Mouse (Mus musculus): ENCODE measurements at regions not wholly inside any gene's neighbourhood (a gene's known extent, or its start where the extent isn't known, plus 50 kb on each side); places are given as distances from the start of the nearest gene placed in this dataset.
"Not testable (repeated sequence)": the region's sequence is repeated elsewhere in the genome, so short reads cannot be mapped to it uniquely, and the experiment has no call there.

DNA sequence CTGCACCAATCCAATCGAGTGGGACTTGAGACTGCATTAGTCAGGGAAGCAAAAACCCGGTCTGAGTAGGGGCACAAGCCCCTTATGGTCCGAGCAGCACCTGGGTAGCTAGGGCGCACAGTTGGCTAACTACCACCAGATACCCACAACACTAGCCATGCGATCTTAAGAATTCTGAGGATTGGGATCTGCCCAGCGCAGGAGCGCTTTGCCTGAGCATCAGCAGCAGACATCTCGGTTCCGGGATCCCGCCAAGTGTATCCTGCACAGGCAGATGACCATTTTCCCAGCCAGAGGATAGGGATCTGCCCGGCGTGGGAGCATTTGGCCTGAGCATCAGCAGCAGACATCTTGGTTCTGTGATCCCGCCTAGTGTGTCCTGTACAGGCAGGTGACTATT is 61.7 kb downstream of the Gm7951 start:
- not testable (repeated sequence) for H3K27me3 ChIP-seq (ENCODE audit: control insufficient read depth, insufficient read depth, low read length, poor library complexity, severe bottlenecking); H3K27ac ChIP-seq (ENCODE audit: insufficient read depth, low read length); H3K9ac ChIP-seq (ENCODE audit: low read depth, poor library complexity, severe bottlenecking); H3K9me3 ChIP-seq (replicated peaks; ENCODE audit: control insufficient read depth, insufficient read depth, low read length, poor library complexity, severe bottlenecking); H3K4me1 ChIP-seq (ENCODE audit: control insufficient read depth, insufficient read depth, low read length); H3K36me3 ChIP-seq (ENCODE audit: control insufficient read depth, insufficient read depth, low read length, poor library complexity, severe bottlenecking)
- peak overlapping the region; percentile 32; the same call in 1 of the 2 replicates for H3K4me3 ChIP-seq (ENCODE audit: low read depth, low read length)

All from ES-Bruce4 (cell line).